Mouse (Mus musculus) ovary, postnatal 14 days (tissue): ENCODE data around the gene Adat1.

Source experiments
- DNase-seq: peaks from one replicate; pipeline ENCODE4 v3.0.0; 2022; ENCODE audit warnings: low spot score

Adat1 gene

DNA sequence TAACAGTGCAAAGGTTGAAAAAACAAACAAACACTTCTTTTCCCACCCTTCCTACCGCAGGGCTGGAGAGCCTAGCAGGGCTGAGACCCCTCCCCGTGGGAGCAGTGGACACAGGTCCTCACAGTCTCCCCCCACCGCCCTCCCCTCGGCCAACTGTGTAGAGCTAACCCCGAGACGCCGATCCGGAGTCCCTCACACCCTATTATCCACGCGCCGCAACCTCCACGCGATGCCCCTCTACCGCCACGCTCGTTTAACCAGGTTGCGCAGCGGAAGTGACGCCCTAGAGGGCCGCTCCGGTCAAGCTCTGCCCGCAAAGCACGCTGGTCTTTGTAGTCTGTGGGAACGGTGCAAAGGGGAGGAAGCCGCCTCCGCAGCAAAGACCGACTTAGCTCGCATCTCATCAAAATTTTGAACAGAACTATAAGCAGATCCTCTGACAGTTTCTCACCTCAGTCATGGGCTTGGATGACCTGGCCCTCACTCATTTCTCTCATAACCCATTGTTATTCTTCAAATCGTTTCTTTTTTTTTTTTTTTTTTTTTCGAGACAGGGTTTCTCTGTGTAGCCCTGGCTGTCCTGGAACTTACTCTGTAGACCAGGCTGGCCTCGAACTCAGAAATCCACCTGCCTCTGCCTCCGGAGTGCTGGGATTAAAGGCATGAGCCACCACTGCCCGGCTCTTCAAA is at the start of gene Adat1:
Adat1 (minus strand) TSS at position 290 of the 690 bp plus-strand sequence.
- peak; percentile 63 for DNase-seq

DNA sequence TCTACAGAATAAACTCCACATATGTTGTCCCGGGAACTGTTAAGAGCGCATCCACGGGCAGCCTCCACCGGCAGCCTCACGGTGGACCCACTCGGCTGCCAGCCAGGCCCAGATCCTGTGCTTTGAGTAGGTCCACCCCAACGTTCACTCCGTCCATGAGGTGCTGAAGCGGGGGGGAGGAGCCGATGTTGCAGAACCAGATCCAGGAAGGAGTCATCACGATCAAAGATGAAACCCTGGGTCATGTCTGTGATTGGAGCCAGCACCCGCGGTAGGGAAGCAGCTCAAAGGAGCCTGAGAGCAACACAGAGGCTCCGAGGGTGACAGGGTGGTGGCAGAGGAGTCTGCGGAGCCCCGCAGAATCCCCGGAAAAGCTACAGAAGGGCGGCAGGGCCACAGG is 45.4 kb upstream of the Adat1 start:
- DNase-seq, result no peak

DNA sequence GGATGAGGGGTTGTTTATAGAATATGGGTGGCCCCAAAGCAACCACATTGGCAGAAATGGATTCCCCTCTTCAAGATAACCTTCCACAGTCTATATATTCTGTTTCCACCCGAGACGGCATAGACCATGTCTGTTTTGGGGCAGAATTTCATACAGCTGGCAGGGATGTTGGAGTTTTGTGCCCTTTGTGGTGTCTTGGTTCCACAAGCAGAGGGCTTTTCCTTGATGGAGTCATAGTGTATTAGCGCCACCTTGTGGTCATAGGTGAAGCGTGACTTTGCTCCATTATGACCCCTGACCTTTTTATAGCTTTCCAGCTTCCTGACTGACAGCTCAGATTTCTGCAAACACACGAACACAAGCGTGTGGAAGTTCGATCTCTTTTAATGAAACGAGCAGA is 42.5 kb upstream of the Adat1 start:
- peak; percentile 18 for DNase-seq

DNA sequence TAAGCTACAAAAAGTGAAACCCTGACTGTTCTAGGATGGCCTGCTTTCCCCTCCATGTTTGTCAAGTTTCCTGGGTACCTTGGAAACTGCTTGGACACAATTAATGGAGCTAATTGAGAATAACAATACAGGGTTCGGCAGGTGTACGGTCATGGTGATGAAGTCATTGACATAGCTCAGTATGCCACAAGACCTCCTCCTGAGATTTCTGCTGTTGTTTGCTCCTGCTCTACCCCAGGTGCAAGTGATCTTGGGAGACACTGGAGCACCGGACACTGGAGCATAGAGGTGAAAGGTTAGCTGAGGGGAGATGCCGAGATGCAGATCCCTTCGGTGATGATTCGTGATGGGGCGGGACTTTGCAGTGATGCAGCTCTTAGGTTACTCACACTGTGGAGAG is 41.0 kb upstream of the Adat1 start:
- DNase-seq, result no peak

DNA sequence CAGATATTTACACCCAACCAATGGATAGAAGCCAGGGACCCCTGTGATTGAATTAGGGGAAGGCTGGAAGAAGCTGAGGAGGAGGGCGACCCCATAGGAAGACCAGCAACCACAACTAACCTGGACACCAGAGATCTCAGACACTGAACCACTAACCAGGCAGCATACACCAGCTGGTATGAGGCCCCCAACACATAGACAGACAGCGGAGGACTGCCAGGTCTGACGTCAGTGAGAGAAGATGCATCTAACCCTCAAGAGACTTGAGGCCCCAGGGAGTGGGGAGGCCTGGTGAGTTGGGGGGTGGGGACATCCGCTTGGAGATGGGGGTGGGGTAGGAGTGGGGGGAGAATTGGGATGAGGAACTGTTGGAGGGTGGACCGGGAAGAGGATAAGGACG is 38.6 kb upstream of the Adat1 start:
- no peak for DNase-seq

DNA sequence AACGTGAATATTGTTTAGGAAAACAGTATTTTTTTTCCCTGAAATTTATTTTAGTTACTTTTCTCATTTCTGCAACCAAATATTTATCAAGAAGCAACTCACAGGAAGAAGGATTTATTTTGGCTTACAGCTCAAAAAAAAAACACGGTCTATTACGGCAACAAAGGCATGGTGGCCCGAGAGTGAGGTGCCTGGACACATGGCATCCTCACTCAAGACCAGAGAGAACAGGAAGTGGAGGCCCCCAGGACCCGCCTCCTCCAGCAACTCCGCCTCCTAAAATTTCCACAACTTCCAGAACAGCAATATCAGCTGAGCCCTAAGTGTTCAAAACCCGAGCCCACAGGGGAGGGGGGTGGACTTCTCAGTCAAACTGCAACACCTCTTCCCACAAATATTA is 37.4 kb upstream of the Adat1 start:
- DNase-seq, result no peak

DNA sequence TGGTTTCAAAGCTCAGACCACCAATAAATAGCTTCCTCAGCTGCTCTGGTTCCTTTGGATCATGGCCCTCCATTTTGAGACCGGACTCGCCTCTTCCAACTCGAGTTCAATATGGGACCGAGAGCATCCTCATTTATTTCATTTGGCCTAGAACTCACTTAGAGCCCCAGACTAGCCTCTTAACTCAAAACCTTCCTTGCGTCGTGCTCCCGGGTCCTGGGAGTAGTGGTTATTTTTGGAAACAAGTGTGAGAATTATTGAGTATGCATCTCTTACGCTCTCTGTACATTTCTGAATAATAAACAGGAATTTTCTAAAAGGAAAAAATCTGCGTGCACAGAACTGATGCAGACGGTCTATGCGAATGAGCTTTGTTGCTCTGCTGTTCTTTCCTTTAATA is 22.8 kb upstream of the Adat1 start, which contains the start of gene Gm6793:
Gm6793 (minus strand) TSS at position 101 of the 400 bp plus-strand sequence.
- no peak for DNase-seq

DNA sequence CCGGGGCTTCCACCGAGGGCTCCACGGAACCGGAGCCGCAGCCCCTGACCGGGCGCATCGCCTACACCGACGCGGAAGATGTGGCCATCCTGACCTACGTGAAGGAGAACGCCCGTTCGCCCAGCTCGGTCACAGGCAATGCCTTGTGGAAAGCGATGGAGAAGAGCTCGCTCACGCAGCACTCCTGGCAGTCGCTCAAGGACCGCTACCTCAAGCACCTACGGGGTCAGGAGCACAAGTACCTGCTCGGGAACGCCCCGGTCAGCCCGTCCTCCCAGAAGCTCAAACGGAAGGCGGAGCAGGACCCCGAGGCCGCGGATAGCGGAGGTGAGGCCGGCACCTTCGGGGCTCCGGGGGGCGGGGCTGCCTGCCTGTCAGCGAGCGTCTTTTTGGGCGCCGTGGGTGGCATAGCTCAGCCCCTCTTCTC is 19.7 kb upstream of the Adat1 start:
- DNase-seq, result peak; percentile 18

DNA sequence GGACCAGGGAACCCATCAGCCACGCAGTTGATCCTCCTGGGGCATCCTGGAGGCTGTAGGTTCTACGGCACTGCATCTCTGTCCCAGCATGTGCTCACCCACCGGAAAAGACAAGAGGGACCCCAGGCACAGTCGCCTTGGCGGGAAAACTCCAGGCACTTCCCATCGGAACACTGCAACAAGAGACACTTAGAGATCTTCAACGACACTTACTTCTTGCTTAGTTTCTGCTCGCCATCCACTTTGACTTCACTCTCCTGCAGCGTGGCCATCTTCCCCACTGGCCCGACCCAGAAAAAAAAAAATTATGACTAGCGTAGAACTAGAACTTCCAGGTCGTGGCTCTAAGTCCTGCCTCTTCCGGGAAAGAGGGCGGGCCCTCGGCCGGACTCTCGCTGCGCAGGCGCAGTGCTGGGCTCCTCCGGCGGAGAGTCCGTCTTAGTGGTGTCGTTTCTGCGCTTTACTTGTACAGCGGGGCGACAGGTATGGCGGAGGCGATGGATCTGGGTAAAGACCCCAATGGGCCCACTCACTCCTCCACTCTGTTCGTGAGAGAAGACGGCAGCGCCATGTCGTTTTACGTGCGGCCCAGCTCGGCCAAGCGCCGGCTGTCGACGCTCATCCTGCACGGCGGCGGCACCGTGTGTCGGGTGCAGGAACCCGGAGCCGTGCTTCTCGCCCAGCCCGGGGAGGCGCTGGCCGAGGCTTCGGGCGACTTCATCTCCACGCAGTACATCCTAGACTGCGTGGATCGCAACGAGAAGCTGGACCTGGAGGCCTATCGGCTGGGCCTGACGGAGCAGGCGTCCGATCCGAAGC is 19.1 kb upstream of the Adat1 start, which contains the start of the genes Kars and Terf2ip:
Kars (minus strand) TSS at position 327 of the 819 bp plus-strand sequence.
Terf2ip (plus strand) TSS at position 402 of the 819 bp plus-strand sequence.
- peak; percentile 91 for DNase-seq

DNA sequence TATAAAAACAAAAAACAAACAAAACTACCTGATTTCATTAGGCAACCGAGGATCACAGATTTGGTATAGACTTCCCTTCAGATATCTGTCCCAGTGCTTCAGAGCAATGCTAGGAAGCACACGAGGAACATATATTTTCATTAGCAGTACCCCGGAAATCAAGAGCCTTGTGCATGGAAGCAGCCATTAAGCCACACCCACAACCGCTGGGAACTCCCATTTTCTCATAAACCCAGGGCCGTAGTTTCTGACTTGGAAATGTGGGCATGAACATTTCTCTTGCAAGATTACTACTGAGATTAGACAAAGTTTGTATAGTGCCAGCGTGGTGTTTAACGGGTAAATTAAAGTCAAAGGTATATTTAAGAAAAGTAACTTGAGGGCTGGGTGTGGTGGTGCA is 17.5 kb upstream of the Adat1 start:
- no peak for DNase-seq

DNA sequence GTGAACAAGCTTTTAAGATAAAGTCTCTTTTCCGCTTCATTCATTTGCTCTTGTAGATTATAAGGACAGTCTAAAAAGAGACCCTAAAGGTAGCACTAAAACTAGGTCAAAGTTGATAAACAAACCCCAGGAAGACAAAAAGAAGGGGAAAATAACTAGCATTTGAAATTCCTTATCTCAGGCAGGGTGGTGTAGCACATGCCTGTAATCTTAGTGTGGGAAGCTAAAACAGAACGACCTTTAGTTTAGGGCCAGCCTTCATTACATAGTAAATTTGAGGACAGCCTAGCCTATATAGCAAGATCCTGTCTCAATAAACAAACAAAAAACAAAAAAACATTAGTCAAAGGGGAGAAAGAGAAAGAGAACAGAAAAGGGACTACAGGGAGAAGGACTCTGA is 15.6 kb upstream of the Adat1 start:
- no peak for DNase-seq

DNA sequence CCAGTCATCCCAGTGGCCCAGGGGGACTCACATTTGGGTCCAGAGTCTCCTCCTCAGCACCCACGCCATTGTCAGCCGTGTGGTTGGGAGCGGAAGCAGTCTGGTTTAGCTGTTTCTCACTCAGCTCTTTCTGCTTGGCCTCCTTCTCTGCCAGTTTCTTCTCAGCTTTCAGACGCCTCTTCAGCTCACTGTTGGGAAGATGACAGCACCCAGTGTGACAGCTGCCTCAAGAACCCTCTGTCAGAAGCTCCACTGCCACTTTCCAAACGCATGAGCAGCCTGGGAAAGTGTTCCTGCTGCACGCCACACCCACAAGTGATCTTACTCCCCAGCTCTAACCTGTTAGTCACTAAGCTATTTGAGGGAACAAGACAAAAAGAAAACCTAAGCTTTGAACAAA is 13.5 kb upstream of the Adat1 start:
- no peak for DNase-seq

DNA sequence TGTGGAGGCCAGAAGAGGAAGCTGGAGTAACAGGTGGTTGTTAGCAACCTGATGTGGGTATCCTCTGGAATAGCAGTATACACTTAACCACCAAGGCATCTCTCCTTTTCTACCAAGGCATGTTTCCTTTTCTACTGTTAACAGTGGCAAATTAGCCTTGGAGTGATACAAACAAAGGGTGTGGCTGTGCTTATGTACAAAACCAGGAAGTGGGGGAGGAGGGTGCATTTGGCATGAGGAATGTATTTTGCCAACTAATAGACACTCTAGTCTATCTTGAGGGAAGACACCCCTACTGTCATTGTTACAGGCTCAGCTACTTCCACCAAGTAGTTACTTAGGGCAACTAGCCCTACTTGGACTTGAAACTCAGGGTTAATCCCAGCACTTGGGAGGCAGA is 12.7 kb upstream of the Adat1 start:
- no peak for DNase-seq

DNA sequence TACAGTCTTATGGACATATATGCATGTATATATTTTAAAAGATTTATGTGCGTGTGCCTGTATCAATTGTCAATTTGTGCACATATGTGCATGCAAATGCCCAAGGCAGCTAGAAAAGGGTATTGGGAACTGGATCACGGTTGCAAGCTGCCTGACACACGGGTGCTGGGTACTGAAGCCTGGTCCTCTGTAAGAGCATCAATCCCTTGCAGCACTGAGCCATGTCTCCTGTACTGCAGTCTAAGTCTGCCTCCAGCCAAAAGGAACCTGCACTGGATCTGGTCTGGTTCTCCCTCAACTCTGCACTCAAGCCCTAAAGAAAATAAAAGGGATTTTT is 569 bp upstream of the Adat1 start:
- DNase-seq, result no peak

DNA sequence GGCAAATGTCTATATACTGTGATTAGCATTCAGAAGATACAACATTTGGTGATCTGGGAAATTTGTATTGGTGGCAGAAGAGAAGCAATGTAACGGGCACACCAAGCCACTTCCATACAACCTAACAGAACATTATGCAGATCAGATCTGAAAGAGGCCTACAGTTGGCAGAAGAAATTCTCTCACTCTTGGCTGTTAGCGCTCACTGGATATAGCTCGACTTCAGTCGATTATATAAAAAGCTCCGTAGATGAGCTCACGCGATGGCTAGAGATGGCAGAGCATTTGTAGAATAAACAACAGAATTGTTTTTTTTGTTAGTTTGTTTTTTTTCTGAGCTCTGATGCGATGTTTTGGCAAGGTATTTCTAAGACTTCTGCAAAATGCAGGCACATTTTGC is 824 bp downstream of the Adat1 start:
- no peak for DNase-seq

DNA sequence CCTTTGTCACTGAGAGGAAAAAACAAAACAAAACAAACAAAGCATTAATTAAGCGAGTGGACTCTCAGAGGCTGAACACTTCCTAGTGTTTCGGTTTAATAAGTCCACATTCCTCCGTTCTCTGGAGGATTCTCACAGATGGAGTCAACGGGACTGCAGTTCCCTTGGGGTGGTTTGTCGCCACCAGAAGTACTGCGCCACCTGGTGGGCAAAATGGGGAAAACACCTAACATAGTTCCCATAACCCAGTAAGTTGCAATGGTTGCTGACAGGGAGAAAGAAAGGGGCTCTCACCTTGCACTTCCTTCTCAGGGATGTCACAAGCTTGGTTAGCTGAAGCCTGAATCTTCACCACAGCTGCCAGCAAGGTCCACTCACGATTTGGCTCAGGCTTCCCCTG is 2.2 kb downstream of the Adat1 start:
- peak; percentile 76 for DNase-seq

DNA sequence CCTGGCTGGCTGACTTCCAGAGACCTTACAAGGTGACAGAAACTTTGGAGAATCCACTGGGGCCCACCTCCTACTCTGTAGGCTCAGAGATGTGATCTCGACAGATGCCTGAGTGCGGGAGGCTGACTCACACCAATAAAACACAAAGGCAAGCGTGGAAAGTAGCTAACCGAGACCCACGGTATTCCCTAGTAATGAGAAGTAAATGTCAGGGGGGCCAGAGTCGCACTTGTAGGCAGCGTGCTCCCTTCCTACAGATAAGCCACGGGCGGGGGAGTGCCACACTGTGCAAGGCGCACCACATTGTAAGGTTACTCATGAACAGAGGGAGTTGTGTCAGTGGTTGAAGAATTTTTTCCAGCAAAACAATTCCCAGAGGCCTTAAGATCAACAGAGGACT is 7.6 kb downstream of the Adat1 start:
- DNase-seq, result no peak

DNA sequence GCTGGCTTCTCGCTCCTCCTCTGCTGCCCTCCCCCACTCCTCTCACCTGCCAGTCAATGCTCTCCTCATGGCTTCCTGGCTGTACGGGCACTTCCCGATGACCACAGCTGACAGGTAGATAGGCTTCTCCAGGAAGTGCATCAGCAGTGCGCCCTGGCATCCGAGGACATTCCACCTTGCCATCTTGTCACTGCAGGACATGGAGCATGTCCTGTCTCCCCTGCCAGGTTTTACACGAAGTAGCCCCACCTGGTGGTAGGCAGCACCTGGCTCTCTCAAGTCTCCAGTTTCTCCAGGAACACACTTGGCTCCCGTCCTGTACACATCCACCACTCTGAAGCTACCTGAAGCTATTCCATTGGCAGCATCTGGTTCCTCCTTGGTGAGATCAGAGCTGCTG is 10.0 kb downstream of the Adat1 start:
- no peak for DNase-seq

DNA sequence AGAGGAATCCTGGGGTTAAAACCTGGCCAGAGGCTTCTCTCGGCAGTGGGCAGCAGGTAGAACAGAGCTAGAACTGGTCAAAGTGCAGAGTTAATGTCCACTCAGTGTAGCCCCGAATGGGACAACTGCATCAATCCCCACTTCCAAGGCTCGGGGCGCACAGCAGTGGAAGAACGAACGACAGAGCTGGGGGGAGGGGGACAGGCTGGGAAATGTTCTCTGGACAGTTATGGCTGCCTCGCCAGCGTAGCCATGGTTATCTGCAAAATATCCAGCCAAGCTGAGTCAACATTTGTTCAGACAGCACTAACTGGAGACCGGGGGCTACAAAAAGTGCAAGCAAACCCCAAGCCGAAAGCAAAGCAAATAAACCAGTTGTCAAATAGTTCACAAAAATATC is 14.0 kb downstream of the Adat1 start:
- DNase-seq, result no peak

DNA sequence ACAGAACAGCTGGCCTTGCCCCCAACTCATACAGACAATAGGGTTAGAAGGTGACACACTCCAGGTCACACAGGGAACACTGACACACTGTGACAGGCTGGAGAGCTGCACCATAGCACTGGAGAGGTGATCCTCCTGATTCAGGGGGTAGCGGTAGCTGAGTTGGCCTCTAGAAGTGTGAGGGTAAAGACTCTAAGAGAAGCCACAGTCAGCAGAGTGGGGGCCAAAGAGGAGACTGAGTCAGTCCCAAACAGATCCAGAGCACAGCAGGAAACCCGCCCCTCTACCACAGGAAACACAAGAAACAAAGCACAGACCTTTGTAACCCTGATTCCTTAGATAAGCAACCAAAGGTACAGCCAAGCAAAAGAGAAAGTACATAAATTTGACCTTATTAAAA is 15.8 kb downstream of the Adat1 start:
- no peak for DNase-seq

DNA sequence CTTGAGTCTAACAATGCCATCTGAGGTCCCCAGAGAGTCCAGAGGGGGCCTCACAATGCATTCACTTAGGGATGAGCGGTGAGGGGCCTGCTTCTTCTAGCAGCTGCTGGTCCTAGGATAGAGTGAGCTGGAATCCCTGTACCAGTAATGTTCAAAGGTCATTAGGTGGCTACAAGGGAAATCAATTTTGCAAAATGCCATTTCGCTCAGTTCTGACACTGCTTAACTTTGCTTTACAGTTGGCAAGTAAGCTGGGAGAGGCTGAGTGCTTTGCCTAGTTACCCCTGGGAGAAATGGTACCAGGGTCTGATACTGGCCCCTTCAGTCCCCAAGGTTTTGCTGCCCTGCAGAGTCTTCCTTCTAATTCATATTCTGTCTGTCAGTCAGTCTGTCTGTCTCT is 16.4 kb downstream of the Adat1 start:
- DNase-seq, result no peak

DNA sequence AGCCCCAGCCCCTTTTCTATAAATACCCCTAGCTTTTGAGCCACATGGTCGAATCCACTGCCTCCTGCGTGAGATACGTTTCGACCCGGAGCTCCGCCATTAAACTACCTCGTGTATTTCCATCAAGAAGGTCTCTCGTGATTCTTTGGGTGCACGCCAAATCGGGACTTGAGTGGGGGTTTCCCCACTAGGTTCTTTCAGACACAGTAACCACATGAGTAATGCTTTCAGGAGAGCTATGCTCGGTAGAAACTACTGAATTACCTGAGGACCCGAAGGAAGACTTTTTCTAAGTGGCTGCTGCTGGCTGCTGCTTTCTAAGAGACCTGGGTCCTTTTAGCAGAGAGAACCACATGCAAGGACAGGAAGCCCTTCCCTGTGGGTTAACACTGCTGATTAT is 18.0 kb downstream of the Adat1 start:
- DNase-seq, result no peak

DNA sequence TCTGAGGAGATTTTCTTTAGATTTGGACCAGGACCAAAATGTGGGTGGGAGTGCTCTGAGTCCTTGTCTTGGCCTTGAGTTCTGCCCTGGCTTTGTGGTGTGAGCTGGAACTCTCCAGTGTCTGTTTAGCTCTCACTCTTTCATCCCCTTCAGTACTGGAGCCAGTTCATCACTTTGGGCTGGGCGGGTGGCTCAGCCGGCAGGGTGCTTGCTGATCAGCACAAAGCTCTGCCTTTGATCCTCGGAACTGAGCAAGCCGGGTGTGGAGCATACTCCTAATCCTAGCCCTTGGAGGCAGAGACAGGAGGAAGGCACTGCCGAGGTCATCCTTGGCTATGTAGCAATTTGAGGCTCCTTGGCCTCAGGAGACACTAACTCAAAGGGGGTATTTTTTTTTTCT is 23.1 kb downstream of the Adat1 start:
- no peak for DNase-seq

DNA sequence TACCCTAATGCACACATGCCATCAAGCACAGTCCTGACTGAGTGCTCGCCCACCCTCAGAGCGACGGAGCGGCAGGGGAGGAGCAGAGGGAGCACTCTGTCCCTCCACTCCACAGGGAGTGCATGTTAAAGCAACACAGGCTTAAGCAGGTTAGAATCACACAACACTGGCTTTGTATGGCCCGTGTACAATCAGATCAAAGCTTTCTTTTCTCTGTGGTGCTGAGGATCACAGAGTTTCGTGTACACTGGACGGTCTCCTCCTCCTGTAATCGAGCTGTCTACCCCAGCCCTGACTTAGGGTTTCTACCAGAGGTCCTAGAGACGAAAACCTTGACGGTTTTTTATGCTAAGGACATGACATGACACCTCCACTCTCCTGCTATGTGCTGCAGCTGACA is 23.6 kb downstream of the Adat1 start:
- no peak for DNase-seq
